Mouse (Mus musculus) neural tube, embryonic 11.5 days (tissue): ENCODE measurements around the gene Scgb2b27. TPM values are rescaled to one million over a fixed set of nuclear protein-coding genes. Genes with fewer than 3 reads are reported as not detected.

Source experiments
- polyA plus RNA-seq: library from polyadenylated mRNA; unstranded; fragments of >200 nt; fragmentation: Nextera tagmentation; extraction: Ambion mirVana; gene quantifications from 2 replicates; pipeline ENCODE4 v1.2.1, GENCODE M21; 2014

Scgb2b27 gene
- polyA plus RNA-seq, 1 experiment from 2014 or later = not detected

Other genes starting within 250 kb of the Scgb2b27 start
- gene Scgb2b26, start 68.9 kb downstream of the Scgb2b27 start, polyA plus RNA-seq = not detected in 2 replicates
- gene Scgb1b27, start 7.5 kb upstream of the Scgb2b27 start, polyA plus RNA-seq = not detected in 2 replicates
- gene Scgb1b30, start 81.5 kb upstream of the Scgb2b27 start, polyA plus RNA-seq = not detected in 2 replicates
- 5.3 and 5.8 TPM in 2 replicates for gene Wtip, start 119.3 kb upstream of the Scgb2b27 start, polyA plus RNA-seq
- gene Uba2, start 155.7 kb upstream of the Scgb2b27 start, polyA plus RNA-seq = 261 and 264 TPM in 2 replicates
- gene Pdcd2l, start 182.7 kb upstream of the Scgb2b27 start, polyA plus RNA-seq = 60.8 and 64.4 TPM in 2 replicates
- 306 and 324 TPM in 2 replicates for gene Gpi1, start 216.4 kb upstream of the Scgb2b27 start, polyA plus RNA-seq
- 0.69 and 1.2 TPM in 2 replicates for gene Gm6096, start 237.1 kb upstream of the Scgb2b27 start, polyA plus RNA-seq